Mouse (Mus musculus): ENCODE data around the gene Jph3. TPM values are rescaled to one million over a fixed set of nuclear protein-coding genes. Genes with fewer than 3 reads are reported as not detected.

Gene Jph3
- polyA plus RNA-seq, 1 experiment from 2014 or later = 106 TPM

- Histone ChIP-seq H3K27ac (ENCODE audit: low read length) (no peak overlapping the region), H3K4me1 (ENCODE audit: control insufficient read depth, insufficient read depth, low read length) (peaks cover 9% of the 10 kb centered on the region), H3K36me3 (ENCODE audit: control insufficient read depth, insufficient read depth, low read length) (no peaks in the 10 kb centered on the region), H3K9me3 (replicated peaks; ENCODE audit: control insufficient read depth, low read length, poor library complexity, severe bottlenecking) (no peaks in the 10 kb centered on the region), H3K4me3 (ENCODE audit: low read depth, low read length) (no peak overlapping the region), H3K4me2 (ENCODE audit: low read length) (no peak overlapping the region), H3K27me3 (ENCODE audit: control insufficient read depth, insufficient read depth, low read depth, low read length) (no peaks in the 10 kb centered on the region), H3K9ac (ENCODE audit: low read depth, low read length) (no peak overlapping the region)
- ATAC-seq = no peak
- 52% methylated on average over 6 of the region's 6 CpGs for WGBS
Observed at GRCm38 (mm10) chr8:121721072-121721471, 8.4 kb upstream of the Jph3 start.

GRCm38 (mm10) chr8:121723846-121724245 is 5.6 kb upstream of the Jph3 start:
- H3K9me3 ChIP-seq (replicated peaks; ENCODE audit: control insufficient read depth, low read length, poor library complexity, severe bottlenecking) = peaks cover 4% of the 10 kb centered on the region; the same call in 1 of the 2 replicates
- no peak overlapping the region for H3K4me3 ChIP-seq (ENCODE audit: low read depth, low read length)
- 0 out of 2 replicates have a peak, but pooled peaks cover 2% of the 10 kb centered on the region for H3K27me3 ChIP-seq (ENCODE audit: control insufficient read depth, insufficient read depth, low read depth, low read length)
- WGBS = 87% methylated on average over 11 of the region's 12 CpGs
- H3K4me1 ChIP-seq (ENCODE audit: control insufficient read depth, insufficient read depth, low read length) = no peaks in the 10 kb centered on the region
- no peak overlapping the region for H3K9ac ChIP-seq (ENCODE audit: low read depth, low read length)
- ATAC-seq = no peak
- H3K36me3 ChIP-seq (ENCODE audit: control insufficient read depth, insufficient read depth, low read length) = no peaks in the 10 kb centered on the region
- H3K27ac ChIP-seq (ENCODE audit: low read length) = no peak overlapping the region
- H3K4me2 ChIP-seq (ENCODE audit: low read length) = no peak overlapping the region

- Histone ChIP-seq H3K4me3 (ENCODE audit: low read depth, low read length) (no peak overlapping the region), H3K9ac (ENCODE audit: low read depth, low read length) (no peak overlapping the region), H3K27ac (ENCODE audit: low read length) (no peak overlapping the region), H3K4me2 (ENCODE audit: low read length) (no peak overlapping the region), H3K36me3 (ENCODE audit: control insufficient read depth, insufficient read depth, low read length) (no peaks in the 10 kb centered on the region), H3K9me3 (replicated peaks; ENCODE audit: control insufficient read depth, low read length, poor library complexity, severe bottlenecking) (peaks cover 4% of the 10 kb centered on the region; the same call in 1 of the 2 replicates), H3K27me3 (ENCODE audit: control insufficient read depth, insufficient read depth, low read depth, low read length) (0 out of 2 replicates have a peak, but pooled peaks cover 3% of the 10 kb centered on the region), H3K4me1 (ENCODE audit: control insufficient read depth, insufficient read depth, low read length) (peaks cover 5% of the 10 kb centered on the region)
- ATAC-seq = no peak
- 52% methylated on average over 3 of the region's 3 CpGs for WGBS
Observed at GRCm38 (mm10) chr8:121727164-121727563, 2.3 kb upstream of the Jph3 start.

- Histone ChIP-seq H3K9ac (ENCODE audit: low read depth, low read length) (peak overlapping the region; percentile 87), H3K4me1 (ENCODE audit: control insufficient read depth, insufficient read depth, low read length) (peaks cover 19% of the 10 kb centered on the region), H3K27me3 (ENCODE audit: control insufficient read depth, insufficient read depth, low read depth, low read length) (0 out of 2 replicates have a peak, but pooled peaks cover 3% of the 10 kb centered on the region), H3K4me3 (ENCODE audit: low read depth, low read length) (peak overlapping the region; percentile 79), H3K4me2 (ENCODE audit: low read length) (peak overlapping the region; percentile 94), H3K9me3 (replicated peaks; ENCODE audit: control insufficient read depth, low read length, poor library complexity, severe bottlenecking) (peaks cover 4% of the 10 kb centered on the region; the same call in 1 of the 2 replicates), H3K27ac (ENCODE audit: low read length) (peak overlapping the region; percentile 74), H3K36me3 (ENCODE audit: control insufficient read depth, insufficient read depth, low read length) (no peaks in the 10 kb centered on the region)
- 0 out of 2 replicates have a peak, but pooled peaks have one; percentile 23 for ATAC-seq
- 0% methylated on average over 12 of the region's 54 CpGs for whole genome bisulfite sequencing
Observed at GRCm38 (mm10) chr8:121729754-121730153, 331 bp downstream of the Jph3 start.

- H3K9me3 ChIP-seq (replicated peaks; ENCODE audit: control insufficient read depth, low read length, poor library complexity, severe bottlenecking) = peaks cover 4% of the 10 kb centered on the region; the same call in 1 of the 2 replicates
- H3K9ac ChIP-seq (ENCODE audit: low read depth, low read length) = peak overlapping the region; percentile 87
- H3K27me3 ChIP-seq (ENCODE audit: control insufficient read depth, insufficient read depth, low read depth, low read length) = 0 out of 2 replicates have a peak, but pooled peaks cover 3% of the 10 kb centered on the region
- H3K36me3 ChIP-seq (ENCODE audit: control insufficient read depth, insufficient read depth, low read length) = no peaks in the 10 kb centered on the region
- 0 out of 2 replicates have a peak, but pooled peaks have one; percentile 12 for ATAC-seq
- 1% methylated on average over 26 of the region's 60 CpGs for WGBS
- H3K27ac ChIP-seq (ENCODE audit: low read length) = peak overlapping the region; percentile 74
- H3K4me3 ChIP-seq (ENCODE audit: low read depth, low read length) = peak overlapping the region; percentile 79
- H3K4me1 ChIP-seq (ENCODE audit: control insufficient read depth, insufficient read depth, low read length) = peaks cover 19% of the 10 kb centered on the region
- peak overlapping the region; percentile 94 for H3K4me2 ChIP-seq (ENCODE audit: low read length)
Observed at GRCm38 (mm10) chr8:121730170-121730569, 747 bp downstream of the Jph3 start.

- Histone ChIP-seq H3K4me1 (ENCODE audit: control insufficient read depth, insufficient read depth, low read length) (peaks cover 19% of the 10 kb centered on the region), H3K9me3 (replicated peaks; ENCODE audit: control insufficient read depth, low read length, poor library complexity, severe bottlenecking) (peaks cover 4% of the 10 kb centered on the region; the same call in 1 of the 2 replicates), H3K36me3 (ENCODE audit: control insufficient read depth, insufficient read depth, low read length) (no peaks in the 10 kb centered on the region), H3K9ac (ENCODE audit: low read depth, low read length) (peak overlapping the region; percentile 87), H3K27me3 (ENCODE audit: control insufficient read depth, insufficient read depth, low read depth, low read length) (0 out of 2 replicates have a peak, but pooled peaks cover 3% of the 10 kb centered on the region), H3K27ac (ENCODE audit: low read length) (peak overlapping the region; percentile 74; the same call in 1 of the 2 replicates), H3K4me2 (ENCODE audit: low read length) (peak overlapping the region; percentile 94), H3K4me3 (ENCODE audit: low read depth, low read length) (peak overlapping the region; percentile 79)
- WGBS = under 1% methylated on average over 36 of the region's 37 CpGs
- peak; percentile 41; the same call in 1 of the 2 replicates for ATAC-seq
Observed at GRCm38 (mm10) chr8:121730646-121731045, 1.2 kb downstream of the Jph3 start.

GRCm38 (mm10) chr8:121731060-121731459 is 1.6 kb downstream of the Jph3 start:
- no peaks in the 10 kb centered on the region for H3K36me3 ChIP-seq (ENCODE audit: control insufficient read depth, insufficient read depth, low read length)
- peak overlapping the region; percentile 94 for H3K4me2 ChIP-seq (ENCODE audit: low read length)
- 0 out of 2 replicates have a peak, but pooled peaks cover 3% of the 10 kb centered on the region for H3K27me3 ChIP-seq (ENCODE audit: control insufficient read depth, insufficient read depth, low read depth, low read length)
- peak overlapping the region; percentile 79 for H3K4me3 ChIP-seq (ENCODE audit: low read depth, low read length)
- 0% methylated on average over 9 of the region's 11 CpGs for WGBS
- ATAC-seq = peak; percentile 26
- H3K27ac ChIP-seq (ENCODE audit: low read length) = peak overlapping the region; percentile 74; the same call in 1 of the 2 replicates
- H3K4me1 ChIP-seq (ENCODE audit: control insufficient read depth, insufficient read depth, low read length) = peaks cover 19% of the 10 kb centered on the region
- peaks cover 4% of the 10 kb centered on the region; the same call in 1 of the 2 replicates for H3K9me3 ChIP-seq (replicated peaks; ENCODE audit: control insufficient read depth, low read length, poor library complexity, severe bottlenecking)
- H3K9ac ChIP-seq (ENCODE audit: low read depth, low read length) = peak overlapping the region; percentile 87

GRCm38 (mm10) chr8:121731471-121732333 is 2.3 kb downstream of the Jph3 start:
- Histone ChIP-seq H3K9ac (ENCODE audit: low read depth, low read length) (peak overlapping the region; percentile 87), H3K27ac (ENCODE audit: low read length) (peak overlapping the region; percentile 74; the same call in 1 of the 2 replicates), H3K9me3 (replicated peaks; ENCODE audit: control insufficient read depth, low read length, poor library complexity, severe bottlenecking) (peaks cover 4% of the 10 kb centered on the region; the same call in 1 of the 2 replicates), H3K4me2 (ENCODE audit: low read length) (peak overlapping the region; percentile 94), H3K4me1 (ENCODE audit: control insufficient read depth, insufficient read depth, low read length) (peaks cover 19% of the 10 kb centered on the region), H3K36me3 (ENCODE audit: control insufficient read depth, insufficient read depth, low read length) (no peaks in the 10 kb centered on the region), H3K4me3 (ENCODE audit: low read depth, low read length) (peak overlapping the region; percentile 79), H3K27me3 (ENCODE audit: control insufficient read depth, insufficient read depth, low read depth, low read length) (0 out of 2 replicates have a peak, but pooled peaks cover 3% of the 10 kb centered on the region)
- ATAC-seq = peak; percentile 21; the same call in 1 of the 2 replicates
- 3% methylated on average over 26 of the region's 26 CpGs for WGBS
